Mouse (Mus musculus) neural tube, embryonic 13.5 days (tissue): ENCODE results near the gene Irx4. TPM values are rescaled to one million over a fixed set of nuclear protein-coding genes. Genes with fewer than 3 reads are reported as not detected.

Experiments
- ATAC-seq: fragments of 200-750 bp; cut with Nextera tagmentation; 2 replicates; pipeline ENCODE4 v1.8.0; 2017; ENCODE audit warnings: low read depth, mild to moderate bottlenecking, moderate TSS enrichment, moderate library complexity
- H3K27ac ChIP-seq: fragments of 300-500 bp; sonication (generic); replicated peaks from 2 replicates; pipeline ENCODE4 v1.5.1; 2015; ENCODE audit warnings: moderate library complexity, mild to moderate bottlenecking, inconsistent platforms
- H3K27me3 ChIP-seq: fragments of 300-500 bp; sonication (generic); 2 replicates; pipeline ENCODE4 v1.6.1; 2015; ENCODE audit warnings: mild to moderate bottlenecking, inconsistent platforms
- H3K36me3 ChIP-seq: fragments of 300-500 bp; sonication (generic); 2 replicates; pipeline ENCODE4 v1.6.1; 2015; ENCODE audit warnings: mild to moderate bottlenecking, inconsistent platforms
- H3K4me1 ChIP-seq: fragments of 300-500 bp; sonication (generic); replicated peaks from 2 replicates; pipeline ENCODE4 v1.6.1; 2015; ENCODE audit warnings: inconsistent platforms
- H3K4me2 ChIP-seq: fragments of 300-500 bp; sonication (generic); 2 replicates; pipeline ENCODE4 v1.6.1; 2015; ENCODE audit warnings: inconsistent platforms, mild to moderate bottlenecking, moderate library complexity
- H3K4me3 ChIP-seq: fragments of 300-500 bp; sonication (generic); 2 replicates; pipeline ENCODE4 v1.5.1; 2015; ENCODE audit warnings: mild to moderate bottlenecking, inconsistent platforms
- H3K9ac ChIP-seq: fragments of 300-500 bp; sonication (generic); 2 replicates; pipeline ENCODE4 v1.6.1; 2015; ENCODE audit warnings: moderate library complexity, mild to moderate bottlenecking, inconsistent platforms
- H3K9me3 ChIP-seq: fragments of 300-500 bp; sonication (generic); 2 replicates; pipeline ENCODE4 v1.6.1; 2016; ENCODE audit warnings: inconsistent platforms
- WGBS: fragments of 180-500 bp; shearing (Covaris S2); methylation state at CpG from one replicate; pipeline ENCODE4 v1.1.7; 2015; 5-methylcytosine and 5-hydroxymethylcytosine counted together
- polyA plus RNA-seq: library from polyadenylated mRNA; unstranded; fragments of >200 nt; fragmentation: Nextera tagmentation; extraction: Ambion mirVana; gene quantifications from 2 replicates; pipeline ENCODE4 v1.2.1, GENCODE M21; 2015

Irx4 gene
- polyA plus RNA-seq, 1 experiment from 2014 or later = 0.80 TPM

GRCm38 (mm10) chr13:73262336-73263127 is 2.3 kb downstream of the Irx4 start:
- ATAC-seq = no peak
- H3K27ac ChIP-seq = no peak overlapping the region
- H3K36me3 ChIP-seq = no peaks in the 10 kb centered on the region
- peak overlapping the region; percentile 39 for H3K4me2 ChIP-seq
- no peaks in the 10 kb centered on the region for H3K9me3 ChIP-seq
- peak overlapping the region; percentile 14 for H3K4me3 ChIP-seq
- WGBS = 2% methylated on average over 24 of the region's 24 CpGs
- H3K9ac ChIP-seq = no peak overlapping the region
- H3K4me1 ChIP-seq = peaks cover 41% of the 10 kb centered on the region
- peaks cover 100% of the 10 kb centered on the region for H3K27me3 ChIP-seq

DNA sequence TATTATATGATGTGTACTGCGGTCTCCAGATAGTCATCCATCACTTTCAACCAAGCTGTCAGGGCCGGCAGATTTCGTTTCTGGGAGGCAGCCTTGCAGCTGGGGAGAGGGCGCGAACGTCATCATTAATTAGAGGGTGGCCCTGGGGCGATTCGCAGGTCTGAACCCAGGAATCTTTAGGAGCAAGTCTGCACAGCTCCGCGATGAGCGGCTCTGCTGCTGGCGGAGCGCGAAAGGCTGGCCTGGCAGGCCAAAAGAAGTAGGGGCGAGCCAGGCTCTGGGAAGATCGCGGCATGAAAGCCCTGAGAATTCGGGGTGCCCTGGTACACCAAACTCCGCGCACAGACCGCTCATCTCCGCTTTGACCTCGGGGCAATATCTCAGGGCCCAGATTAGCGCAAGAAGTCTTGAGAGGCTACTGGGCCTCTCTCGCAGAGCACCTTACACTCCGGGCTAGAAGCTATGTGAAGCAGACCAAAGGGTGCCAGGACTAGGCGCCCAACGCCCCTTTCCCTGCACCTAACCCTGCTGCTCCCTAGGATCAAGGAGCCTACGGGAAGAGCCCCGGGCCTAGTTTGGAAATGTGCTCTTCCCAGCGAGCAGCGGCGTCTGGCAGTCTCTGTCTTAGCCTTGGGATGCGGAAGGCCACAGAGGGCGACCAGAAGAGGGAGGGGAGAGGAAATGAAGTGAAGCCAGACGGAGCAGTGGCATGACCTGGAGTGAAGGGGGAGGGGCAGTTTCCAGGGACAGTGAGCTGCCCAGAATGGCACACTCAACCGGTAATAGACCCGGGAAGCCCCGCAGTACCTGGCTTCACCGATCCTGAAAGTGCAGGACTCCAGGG is 3.1 kb downstream of the Irx4 start:
- Histone ChIP-seq H3K36me3 (no peaks in the 10 kb centered on the region), H3K9ac (no peak overlapping the region), H3K4me3 (peak overlapping the region; percentile 14), H3K4me1 (peaks cover 41% of the 10 kb centered on the region), H3K27me3 (peaks cover 100% of the 10 kb centered on the region), H3K9me3 (no peaks in the 10 kb centered on the region), H3K4me2 (peak overlapping the region; percentile 39), H3K27ac (no peak overlapping the region)
- WGBS = under 1% methylated on average over 40 of the region's 40 CpGs
- ATAC-seq = no peak

DNA sequence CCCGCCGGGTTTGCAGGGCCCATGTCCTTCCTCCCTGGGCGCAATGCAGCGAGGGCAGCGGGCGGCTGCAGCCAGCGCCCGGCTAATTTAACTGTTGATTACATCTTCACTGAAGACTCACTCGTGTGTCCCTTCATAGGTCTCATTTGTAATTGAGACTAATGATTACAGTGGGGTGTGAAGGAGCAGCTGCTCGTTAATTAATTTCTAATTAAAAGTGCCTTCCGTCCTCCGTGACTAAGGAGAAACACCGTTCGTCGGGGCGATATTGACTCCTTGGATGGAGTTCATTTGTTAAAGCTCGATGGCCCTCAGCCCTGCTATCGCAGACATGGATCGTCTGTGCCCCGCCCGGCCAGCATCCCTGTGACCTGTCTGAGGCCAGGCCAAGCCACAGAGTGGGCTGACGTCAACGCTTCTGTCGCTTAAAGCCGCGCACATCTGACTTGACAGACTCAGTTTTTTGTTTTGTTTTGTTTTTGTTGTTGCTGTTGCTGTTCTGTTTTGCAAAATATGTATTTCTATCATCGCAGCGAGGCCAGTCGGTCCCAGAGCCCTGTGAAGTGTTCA is 4.0 kb downstream of the Irx4 start:
- Histone ChIP-seq H3K36me3 (no peaks in the 10 kb centered on the region), H3K4me1 (peaks cover 47% of the 10 kb centered on the region), H3K9ac (no peak overlapping the region), H3K4me3 (0 out of 2 replicates have a peak overlapping the region, but pooled peaks have one; percentile 14), H3K27me3 (peaks cover 100% of the 10 kb centered on the region), H3K9me3 (no peaks in the 10 kb centered on the region), H3K4me2 (peak overlapping the region; percentile 39; the same call in 1 of the 2 replicates), H3K27ac (no peak overlapping the region)
- 3% methylated on average over 29 of the region's 29 CpGs for WGBS
- ATAC-seq = no peak

- no peak for ATAC-seq
- Histone ChIP-seq H3K4me3 (no peak overlapping the region), H3K36me3 (no peaks in the 10 kb centered on the region), H3K4me1 (peaks cover 47% of the 10 kb centered on the region), H3K9ac (no peak overlapping the region), H3K27me3 (peaks cover 100% of the 10 kb centered on the region), H3K27ac (no peak overlapping the region), H3K4me2 (no peak overlapping the region), H3K9me3 (no peaks in the 10 kb centered on the region)
- WGBS = 14% methylated on average over 8 of the region's 8 CpGs
Measured at GRCm38 (mm10) chr13:73264831-73265230, 4.6 kb downstream of the Irx4 start.

- no peaks in the 10 kb centered on the region for H3K9me3 ChIP-seq
- H3K27me3 ChIP-seq = peaks cover 100% of the 10 kb centered on the region
- peaks cover 42% of the 10 kb centered on the region for H3K4me1 ChIP-seq
- 0 out of 2 replicates have a peak, but pooled peaks have one; percentile 24 for ATAC-seq
- no peaks in the 10 kb centered on the region for H3K36me3 ChIP-seq
- under 1% methylated on average over 28 of the region's 28 CpGs for WGBS
- 0 out of 2 replicates have a peak overlapping the region, but pooled peaks have one; percentile 4 for H3K4me3 ChIP-seq
- H3K4me2 ChIP-seq = peak overlapping the region; percentile 27
- no peak overlapping the region for H3K27ac ChIP-seq
- H3K9ac ChIP-seq = no peak overlapping the region
Measured at GRCm38 (mm10) chr13:73265442-73265841, 5.2 kb downstream of the Irx4 start.

GRCm38 (mm10) chr13:73267551-73267950 is 7.3 kb downstream of the Irx4 start:
- 3% methylated on average over 10 of the region's 10 CpGs for WGBS
- no peak overlapping the region for H3K27ac ChIP-seq
- H3K9me3 ChIP-seq = no peaks in the 10 kb centered on the region
- no peak overlapping the region for H3K9ac ChIP-seq
- no peak overlapping the region for H3K4me3 ChIP-seq
- no peaks in the 10 kb centered on the region for H3K36me3 ChIP-seq
- H3K27me3 ChIP-seq = peaks cover 99% of the 10 kb centered on the region
- H3K4me1 ChIP-seq = peaks cover 53% of the 10 kb centered on the region
- ATAC-seq = no peak
- no peak overlapping the region for H3K4me2 ChIP-seq

DNA sequence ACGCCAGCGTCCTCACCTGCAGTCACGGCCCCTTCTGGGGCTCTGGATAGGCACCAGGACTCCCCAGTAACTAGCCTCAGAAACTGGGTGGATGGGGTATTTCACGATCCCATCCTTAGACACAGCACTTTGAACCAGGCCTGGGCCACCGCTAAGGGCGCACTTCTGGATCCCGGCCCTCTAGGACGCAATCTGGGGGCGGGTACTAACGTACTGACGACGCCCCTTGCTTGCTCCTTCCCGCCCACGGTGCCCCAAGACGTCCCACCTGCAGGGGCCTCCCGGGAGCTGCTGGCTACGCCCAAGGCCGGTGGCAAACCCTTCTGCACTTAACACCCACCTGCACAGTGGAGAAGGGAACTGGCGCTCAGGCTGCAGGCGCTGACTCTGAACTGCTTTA is 8.4 kb downstream of the Irx4 start:
- Histone ChIP-seq H3K9ac (no peak overlapping the region), H3K4me1 (peaks cover 50% of the 10 kb centered on the region), H3K27me3 (peaks cover 99% of the 10 kb centered on the region), H3K9me3 (no peaks in the 10 kb centered on the region), H3K27ac (no peak overlapping the region), H3K4me3 (no peak overlapping the region), H3K36me3 (no peaks in the 10 kb centered on the region), H3K4me2 (no peak overlapping the region)
- ATAC-seq = no peak
- WGBS = under 1% methylated on average over 20 of the region's 20 CpGs

DNA sequence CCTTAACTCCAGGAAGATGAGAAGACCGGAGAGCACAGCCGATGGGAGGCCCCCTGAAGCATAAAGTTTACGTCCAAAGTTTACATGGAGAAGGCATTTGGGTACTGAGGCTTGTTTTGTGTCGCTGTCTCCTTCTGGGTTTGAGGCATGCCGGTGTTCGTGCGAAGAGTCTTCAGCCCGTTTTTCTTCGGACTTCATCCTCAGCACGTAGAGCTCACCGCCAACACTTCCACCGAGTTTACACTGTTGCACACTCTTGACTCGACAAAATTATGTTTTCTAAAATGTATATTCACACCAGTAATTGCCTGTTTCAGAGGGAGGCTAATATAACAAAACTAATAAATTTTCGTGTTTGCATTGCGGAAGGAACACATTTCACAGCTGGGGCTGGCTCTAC is 9.0 kb downstream of the Irx4 start:
- Histone ChIP-seq H3K9me3 (no peaks in the 10 kb centered on the region), H3K4me2 (no peak overlapping the region), H3K36me3 (no peaks in the 10 kb centered on the region), H3K27me3 (peaks cover 99% of the 10 kb centered on the region), H3K4me3 (no peak overlapping the region), H3K4me1 (peaks cover 44% of the 10 kb centered on the region), H3K27ac (no peak overlapping the region), H3K9ac (no peak overlapping the region)
- no peak for ATAC-seq
- 6% methylated on average over 15 of the region's 15 CpGs for WGBS

- Histone ChIP-seq H3K9me3 (no peaks in the 10 kb centered on the region), H3K4me3 (no peak overlapping the region), H3K27ac (no peak overlapping the region), H3K4me2 (no peak overlapping the region), H3K4me1 (peaks cover 41% of the 10 kb centered on the region), H3K27me3 (peaks cover 99% of the 10 kb centered on the region), H3K9ac (no peak overlapping the region), H3K36me3 (no peaks in the 10 kb centered on the region)
- no peak for ATAC-seq
- 14% methylated on average over 3 of the region's 3 CpGs for WGBS
Measured at GRCm38 (mm10) chr13:73269891-73270290, 9.6 kb downstream of the Irx4 start.

- WGBS = 3% methylated on average over 22 of the region's 22 CpGs
- no peak overlapping the region for H3K4me3 ChIP-seq
- H3K4me1 ChIP-seq = peaks cover 36% of the 10 kb centered on the region
- H3K9me3 ChIP-seq = no peaks in the 10 kb centered on the region
- H3K36me3 ChIP-seq = no peaks in the 10 kb centered on the region
- H3K27ac ChIP-seq = no peak overlapping the region
- H3K27me3 ChIP-seq = peaks cover 99% of the 10 kb centered on the region
- no peak overlapping the region for H3K9ac ChIP-seq
- ATAC-seq = no peak
- H3K4me2 ChIP-seq = peak overlapping the region; percentile 49
Measured at GRCm38 (mm10) chr13:73270451-73271081, 10.3 kb downstream of the Irx4 start.

GRCm38 (mm10) chr13:73271336-73272242 is 11.3 kb downstream of the Irx4 start:
- Histone ChIP-seq H3K4me2 (peak overlapping the region; percentile 49), H3K4me3 (peak overlapping the region; percentile 20), H3K9ac (peak overlapping the region; percentile 46; the same call in 1 of the 2 replicates), H3K4me1 (peaks cover 34% of the 10 kb centered on the region), H3K9me3 (no peaks in the 10 kb centered on the region), H3K27me3 (peaks cover 96% of the 10 kb centered on the region), H3K27ac (no peak overlapping the region), H3K36me3 (no peaks in the 10 kb centered on the region)
- WGBS = 1% methylated on average over 53 of the region's 53 CpGs
- ATAC-seq = peak; percentile 71
